Mouse (Mus musculus): ENCODE results near the gene Cyp2c70.
"Not testable (repeated sequence)": the region's sequence is repeated elsewhere in the genome, so short reads cannot be mapped to it uniquely, and the experiment has no call there.

The Cyp2c70 gene

GRCm38 (mm10) chr19:40187160-40187559 is at the start of gene Cyp2c70:
Cyp2c70 (minus strand) TSS chr19:40187333.
- no peak for DNase-seq (ENCODE audit: low read depth, low spot score)

DNA sequence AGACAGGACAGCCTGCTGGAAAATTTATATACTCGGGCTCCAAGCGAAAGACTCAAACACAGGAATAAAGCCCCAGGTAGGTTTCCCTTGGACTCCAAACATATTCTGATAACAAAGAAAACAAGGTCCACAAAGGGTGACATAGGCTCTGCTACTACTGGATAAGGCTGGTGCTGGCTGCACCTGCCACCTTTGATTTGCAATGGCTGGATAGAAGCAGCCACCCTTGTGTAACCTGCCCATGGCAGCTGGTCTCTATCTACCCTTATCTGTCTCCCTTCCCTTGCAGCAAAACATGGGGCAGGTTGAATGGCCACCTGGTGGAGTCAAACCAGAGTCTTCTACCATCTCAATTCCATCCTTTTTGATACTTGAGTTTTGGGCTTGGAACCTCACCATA is 45.4 kb upstream of the Cyp2c70 start:
- DNase-seq (ENCODE audit: low read depth, low spot score): no peak

DNA sequence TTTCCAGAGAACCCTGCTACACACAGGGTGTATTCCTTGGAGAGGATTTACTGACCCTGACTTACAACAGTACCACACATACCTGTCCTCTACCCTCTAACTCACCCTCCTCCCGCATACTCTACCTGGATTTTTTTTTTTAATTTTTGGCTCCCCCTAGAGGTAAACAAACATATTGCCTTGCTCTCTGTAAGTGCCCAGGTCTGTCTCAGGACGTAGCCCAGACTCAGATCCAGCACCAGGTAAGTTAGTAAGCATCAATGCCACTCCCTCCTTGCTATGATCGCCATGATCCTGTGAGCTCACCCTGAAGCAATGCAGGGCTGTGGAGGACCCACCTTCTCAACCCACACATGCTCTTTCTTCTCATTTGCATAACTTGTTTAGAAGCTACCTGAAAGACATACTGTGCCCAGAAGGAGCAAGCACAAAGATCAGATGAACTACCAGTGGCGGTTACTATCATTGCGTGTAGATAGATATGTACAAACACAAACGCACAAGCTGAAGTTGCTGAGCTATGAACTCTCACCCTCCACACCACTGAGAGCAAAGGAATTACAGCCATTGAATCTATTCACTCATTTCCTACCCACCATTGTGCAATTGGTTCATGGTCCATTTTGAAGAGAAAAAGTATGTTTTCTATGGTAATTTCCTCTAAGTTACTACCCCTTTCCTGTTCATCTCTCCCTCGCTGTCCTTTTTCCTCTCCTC is 44.9 kb upstream of the Cyp2c70 start:
- no peak for DNase-seq (ENCODE audit: low read depth, low spot score)

- DNase-seq (ENCODE audit: low read depth, low spot score): no peak
Observed at GRCm38 (mm10) chr19:40231074-40231738, 44.1 kb upstream of the Cyp2c70 start.

DNA sequence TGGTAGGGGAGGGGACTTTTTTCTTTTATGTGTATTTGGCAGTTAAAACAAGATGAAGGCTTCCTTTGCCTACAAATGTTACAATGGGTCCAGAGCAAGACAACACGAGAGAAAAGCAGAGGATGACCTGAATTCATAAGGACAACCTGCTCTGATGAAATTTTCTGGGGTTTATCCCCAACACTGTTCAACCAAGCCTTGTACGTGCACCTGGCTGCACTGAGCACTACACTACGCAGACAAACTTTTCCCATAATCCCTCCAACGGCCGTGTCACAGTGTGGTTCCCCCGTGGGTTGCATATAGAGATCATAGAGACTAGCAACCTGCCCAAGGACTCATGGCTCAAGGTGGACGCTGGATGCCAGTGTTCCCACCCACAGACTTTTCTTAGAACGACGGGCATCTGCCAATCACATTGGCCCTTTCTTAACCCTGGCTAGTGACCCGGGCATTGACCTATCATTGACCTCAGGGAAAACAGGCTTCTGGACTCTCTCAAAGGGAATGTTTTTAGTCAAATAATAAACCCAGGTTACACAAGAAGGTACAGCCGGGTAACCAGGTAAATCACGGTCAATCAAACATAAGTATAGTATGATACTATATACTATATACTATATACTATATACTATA is 39.5 kb upstream of the Cyp2c70 start:
- DNase-seq (ENCODE audit: low read depth, low spot score): no peak

GRCm38 (mm10) chr19:40225761-40226110 is 38.6 kb upstream of the Cyp2c70 start:
- DNase-seq (ENCODE audit: low read depth, low spot score): no peak

DNA sequence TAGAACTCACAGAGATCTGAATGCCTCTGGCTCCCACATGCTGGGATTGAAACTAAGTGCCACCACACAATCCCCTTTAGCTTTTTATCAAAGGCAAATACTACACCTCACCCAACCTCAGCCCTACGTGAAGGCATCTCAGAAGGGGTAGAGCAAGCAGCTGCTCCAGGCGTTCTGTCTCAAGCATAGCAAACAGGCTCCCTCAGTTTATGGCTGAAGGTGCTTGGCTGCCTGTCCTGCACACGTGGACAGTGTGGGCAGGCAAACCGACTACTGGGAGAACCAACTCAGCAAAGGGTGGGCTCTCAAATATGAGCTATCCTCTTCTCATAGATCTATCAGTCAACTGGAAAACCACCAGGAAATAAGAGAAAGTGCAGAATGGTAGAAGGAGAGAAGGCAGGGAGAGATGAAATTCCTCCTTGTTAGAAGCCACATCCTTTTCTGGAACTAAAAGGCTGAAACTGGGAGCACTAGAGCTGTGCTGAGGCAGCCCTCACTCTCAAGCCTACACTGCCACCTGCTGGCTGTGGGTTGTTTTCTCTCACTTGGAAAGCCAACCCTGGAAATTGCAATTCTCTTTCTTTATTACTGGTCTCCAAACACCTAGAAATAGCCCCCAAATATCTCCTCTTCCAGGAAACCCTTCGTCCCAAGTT is 38.1 kb upstream of the Cyp2c70 start:
- peak; percentile 34 for DNase-seq (ENCODE audit: low read depth, low spot score)

DNA sequence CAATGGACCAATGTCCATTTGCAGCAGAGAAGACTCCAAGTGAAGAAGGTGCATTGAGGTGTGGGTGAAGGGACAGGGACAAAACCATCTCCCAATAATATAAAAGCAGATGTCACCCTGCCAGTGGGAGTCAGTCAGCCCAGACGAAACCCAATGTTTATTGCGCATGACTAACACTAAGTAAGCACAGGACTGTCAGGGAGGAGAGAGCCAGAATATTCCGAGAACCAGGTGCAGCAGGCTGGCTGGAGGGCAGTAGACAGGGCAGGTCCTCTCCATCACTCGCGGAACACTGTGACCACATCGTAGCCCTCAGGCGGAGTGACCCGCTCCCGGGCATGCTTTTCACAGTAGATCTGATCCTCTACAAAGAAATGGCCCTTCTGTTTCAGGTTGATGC is 35.2 kb upstream of the Cyp2c70 start:
- not testable (repeated sequence) for DNase-seq (ENCODE audit: low read depth, low spot score)

DNA sequence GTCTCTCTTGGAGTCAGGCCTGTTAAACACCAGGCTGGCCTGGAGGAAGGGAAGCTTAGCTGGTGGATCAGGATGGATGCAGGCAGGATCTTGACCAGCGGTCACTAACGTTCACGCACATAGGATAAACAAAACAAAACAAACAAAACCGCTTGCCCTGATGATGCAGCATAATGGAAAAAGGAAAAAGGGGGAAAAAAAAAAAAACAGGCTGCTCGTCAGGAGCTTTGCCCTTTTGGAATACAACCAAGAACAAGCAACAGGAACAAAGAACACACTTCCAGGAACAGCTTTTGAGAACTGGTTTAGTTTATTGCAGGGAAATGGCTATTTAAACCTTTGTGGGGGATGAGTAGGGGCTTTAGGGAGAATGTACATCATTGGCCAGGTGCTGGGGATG is 33.7 kb upstream of the Cyp2c70 start:
- DNase-seq (ENCODE audit: low read depth, low spot score): no peak

DNA sequence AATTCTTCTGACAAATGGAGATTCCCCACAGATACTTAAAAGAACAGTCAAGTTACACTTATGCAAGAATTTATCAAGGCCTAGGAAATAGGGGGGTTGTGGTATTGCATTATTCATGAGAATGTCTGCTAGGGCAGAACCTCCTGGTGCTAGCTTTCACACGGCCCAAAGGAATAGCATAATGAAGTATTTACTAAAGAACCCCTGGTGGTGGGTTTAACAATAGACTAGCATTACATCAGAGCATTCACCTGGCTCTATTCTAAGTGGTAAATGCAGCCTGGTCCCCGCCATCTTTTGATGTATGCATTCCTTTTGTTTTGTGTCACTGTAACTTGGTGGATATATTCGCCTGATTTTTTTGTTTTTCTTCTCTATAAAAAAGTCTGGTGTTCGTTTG is 15.8 kb upstream of the Cyp2c70 start:
- not testable (repeated sequence) for DNase-seq (ENCODE audit: low read depth, low spot score)

GRCm38 (mm10) chr19:40190596-40190995 is 3.5 kb upstream of the Cyp2c70 start:
- peak; percentile 32 for DNase-seq (ENCODE audit: low read depth, low spot score)

GRCm38 (mm10) chr19:40183600-40183999 is 3.5 kb downstream of the Cyp2c70 start:
- DNase-seq (ENCODE audit: low read depth, low spot score): peak; percentile 5

GRCm38 (mm10) chr19:40178311-40178710 is 8.8 kb downstream of the Cyp2c70 start:
- DNase-seq (ENCODE audit: low read depth, low spot score): no peak

- not testable (repeated sequence) for DNase-seq (ENCODE audit: low read depth, low spot score)
Observed at GRCm38 (mm10) chr19:40168391-40168790, 18.7 kb downstream of the Cyp2c70 start.

GRCm38 (mm10) chr19:40126996-40127395 is 60.1 kb downstream of the Cyp2c70 start:
- not testable (repeated sequence) for DNase-seq (ENCODE audit: low read depth, low spot score)

- DNase-seq (ENCODE audit: low read depth, low spot score): not testable (repeated sequence)
Observed at GRCm38 (mm10) chr19:40125165-40125564, 62.0 kb downstream of the Cyp2c70 start.

GRCm38 (mm10) chr19:40119624-40120023 is 67.5 kb downstream of the Cyp2c70 start:
- DNase-seq (ENCODE audit: low read depth, low spot score): not testable (repeated sequence)

All from telencephalon, adult 2 months (tissue).